ENCODE assay signal across 8 mouse cellular contexts in the genomic region with DNA sequence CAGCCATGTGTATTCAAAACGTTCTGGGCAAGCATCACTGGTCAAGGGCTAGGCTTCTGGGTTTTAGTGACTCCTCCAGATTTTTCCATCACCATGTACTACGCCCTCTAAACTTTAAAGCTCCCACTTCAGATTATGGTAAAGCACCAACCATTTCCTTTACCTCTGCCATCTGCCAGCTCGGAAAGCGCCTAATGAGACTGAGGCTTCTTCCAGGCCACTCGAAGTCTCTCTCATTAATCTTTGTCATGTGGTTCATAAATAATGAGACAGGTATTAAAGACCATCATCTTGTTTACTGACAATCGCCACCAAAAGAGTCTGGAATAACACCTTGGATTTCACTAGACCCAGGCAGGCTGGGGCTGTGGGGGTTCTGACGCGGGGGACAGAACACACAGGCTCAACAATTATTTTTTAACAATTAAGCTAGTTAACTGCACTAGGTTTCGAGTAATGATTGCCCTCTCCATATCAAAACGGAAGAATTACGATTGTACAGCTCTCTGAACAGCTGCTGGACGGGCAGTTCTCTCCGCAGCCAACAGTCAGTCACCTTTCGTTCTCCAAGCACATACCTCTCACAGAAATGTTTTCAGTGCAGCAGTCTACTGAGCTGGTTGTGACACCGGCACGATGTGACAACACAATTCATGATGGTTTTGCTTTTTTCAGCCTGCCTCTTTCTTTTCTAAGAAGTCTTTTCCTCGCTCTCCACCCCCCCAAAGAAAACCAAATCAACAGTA.
DNase-seq lines count a peak whose midpoint lies in the region; ATAC-seq and TF ChIP-seq lines count a peak whose summit lies in the region.

No protein-coding gene starts in this region.

- H3K9ac ChIP-seq in heart, embryonic 15.5 days, result peak overlapping the region; percentile 52
- H3K9ac ChIP-seq in limb, embryonic 15.5 days, result peak overlapping the region; percentile 12
- H3K9ac ChIP-seq in neural tube, embryonic 13.5 days, result peak overlapping the region; percentile 63

- 0 out of 2 replicates have a peak, but pooled peaks have one; percentile 51 for ATAC-seq in heart, embryonic 15.5 days (replicated peaks; ENCODE audit: insufficient number of reproducible peaks, insufficient read depth, low FRiP score, low read depth)
- no peak for ATAC-seq in limb, embryonic 15.5 days (ENCODE audit: insufficient number of reproducible peaks, low FRiP score, low TSS enrichment, low read depth)
- peak; percentile 70; the same call in 1 of the 2 replicates for ATAC-seq in neural tube, embryonic 13.5 days (ENCODE audit: low read depth)

- H3K4me2 ChIP-seq in heart, embryonic 15.5 days, result peak overlapping the region; percentile 68
- H3K4me2 ChIP-seq in limb, embryonic 15.5 days, result peak overlapping the region; percentile 43
- peak overlapping the region; percentile 58 for H3K4me2 ChIP-seq in neural tube, embryonic 13.5 days

- TF ChIP-seq POLR2A in kidney, adult 2 months (IDR thresholded peaks at IDR 0.05; ENCODE audit: low read depth, low read length), result no peak

- peak overlapping the region; percentile 55 for H3K27ac ChIP-seq in kidney, adult 2 months (ENCODE audit: insufficient read depth, low read depth, low read length)
- peak overlapping the region; percentile 89 for H3K27ac ChIP-seq in heart, embryonic 15.5 days
- H3K27ac ChIP-seq in limb, embryonic 15.5 days, result peak overlapping the region; percentile 90
- peak overlapping the region; percentile 86 for H3K27ac ChIP-seq in neural tube, embryonic 13.5 days (replicated peaks)

- H3K27me3 ChIP-seq in kidney, adult 2 months (replicated peaks; ENCODE audit: control insufficient read depth, insufficient read depth, low read length), result no peaks in the 10 kb centered on the region
- H3K27me3 ChIP-seq in heart, embryonic 15.5 days, result no peaks in the 10 kb centered on the region
- H3K27me3 ChIP-seq in limb, embryonic 15.5 days, result no peaks in the 10 kb centered on the region
- H3K27me3 ChIP-seq in neural tube, embryonic 13.5 days, result no peaks in the 10 kb centered on the region

- no peak for DNase-seq in kidney, adult 2 months
- no peak for DNase-seq in kidney, postnatal 10 days
- peak; percentile 23 for DNase-seq in cerebellum, adult 8-10 months
- no peak for DNase-seq in right cerebral cortex, adult 18-20 months
- no peak for DNase-seq in thymus, postnatal 10 days (ENCODE audit: low spot score in 2 of 2)

- WGBS in kidney, adult 2 months, result 8% methylated on average over 17 of the region's 17 CpGs
- 40% methylated on average over 17 of the region's 17 CpGs for WGBS in heart, embryonic 15.5 days
- WGBS in limb, embryonic 15.5 days, result 28% methylated on average over 17 of the region's 17 CpGs
- 39% methylated on average over 17 of the region's 17 CpGs for WGBS in neural tube, embryonic 13.5 days

- no peak for TF ChIP-seq CTCF in kidney, adult 2 months (conservative IDR thresholded peaks at IDR 0.05; ENCODE audit: insufficient read depth, insufficient read length, low read depth, low read length)

- H3K9me3 ChIP-seq in heart, embryonic 15.5 days (replicated peaks), result no peaks in the 10 kb centered on the region
- H3K9me3 ChIP-seq in limb, embryonic 15.5 days, result no peaks in the 10 kb centered on the region
- H3K9me3 ChIP-seq in neural tube, embryonic 13.5 days, result no peaks in the 10 kb centered on the region

- peaks cover 15% of the 10 kb centered on the region for H3K4me1 ChIP-seq in kidney, adult 2 months (ENCODE audit: control insufficient read depth, insufficient read depth, low read length)
- H3K4me1 ChIP-seq in heart, embryonic 15.5 days (replicated peaks), result peaks cover 24% of the 10 kb centered on the region
- peaks cover 12% of the 10 kb centered on the region; the same call in 1 of the 2 replicates for H3K4me1 ChIP-seq in limb, embryonic 15.5 days
- H3K4me1 ChIP-seq in neural tube, embryonic 13.5 days (replicated peaks), result peaks cover 18% of the 10 kb centered on the region

- peak overlapping the region; percentile 55 for H3K4me3 ChIP-seq in kidney, adult 2 months (ENCODE audit: insufficient read depth, low read depth, low read length)
- peak overlapping the region; percentile 58 for H3K4me3 ChIP-seq in heart, embryonic 15.5 days
- H3K4me3 ChIP-seq in limb, embryonic 15.5 days, result peak overlapping the region; percentile 48
- H3K4me3 ChIP-seq in neural tube, embryonic 13.5 days, result peak overlapping the region; percentile 37

- H3K36me3 ChIP-seq in kidney, adult 2 months (ENCODE audit: control insufficient read depth, insufficient read depth, low read length), result no peaks in the 10 kb centered on the region
- H3K36me3 ChIP-seq in heart, embryonic 15.5 days, result no peaks in the 10 kb centered on the region
- no peaks in the 10 kb centered on the region for H3K36me3 ChIP-seq in limb, embryonic 15.5 days
- no peaks in the 10 kb centered on the region for H3K36me3 ChIP-seq in neural tube, embryonic 13.5 days

Comparison
In these comparisons a context has a peak if more than half of its experiments do, and no peak if none do; other contexts are left out.
1. H3K9ac ChIP-seq: peak in every context shown above with its lines; median percentile 63 in neural tube, embryonic 13.5 days; 52 in heart, embryonic 15.5 days; 12 in limb, embryonic 15.5 days.